Mouse (Mus musculus) c-Kit-positive CD71-positive TER-119-positive erythroid progenitor cells, embryonic 14.5 days (primary cell): Measurements from ENCODE around the gene Tmem50a.
A peak's percentile ranks its signal among the peaks of the same experiment; 100 is the strongest.
"Not testable (repeated sequence)": the region's sequence is repeated elsewhere in the genome, so short reads cannot be mapped to it uniquely, and the experiment has no call there.

Experiments
- DNase-seq: peaks from one replicate; pipeline ENCODE4 v3.0.0-alpha.2; 2013; ENCODE audit warnings: low spot score

Tmem50a gene

GRCm38 (mm10) chr4:134922925-134923244 is 8.1 kb upstream of the Tmem50a start:
- no peak for DNase-seq

GRCm38 (mm10) chr4:134922111-134922924 is 7.5 kb upstream of the Tmem50a start:
- no peak for DNase-seq

GRCm38 (mm10) chr4:134921703-134922102 is 6.9 kb upstream of the Tmem50a start:
- DNase-seq = no peak

- DNase-seq = no peak
Observed at GRCm38 (mm10) chr4:134920631-134921030, 5.8 kb upstream of the Tmem50a start.

- DNase-seq = no peak
Observed at GRCm38 (mm10) chr4:134919733-134920540, 5.1 kb upstream of the Tmem50a start.

GRCm38 (mm10) chr4:134918381-134918780 is 3.6 kb upstream of the Tmem50a start:
- no peak for DNase-seq

GRCm38 (mm10) chr4:134917194-134917593 is 2.4 kb upstream of the Tmem50a start:
- no peak for DNase-seq

GRCm38 (mm10) chr4:134915223-134916050 is 613 bp upstream of the Tmem50a start:
- no peak for DNase-seq

GRCm38 (mm10) chr4:134914122-134914863 is 531 bp downstream of the Tmem50a start:
- no peak for DNase-seq

- DNase-seq = peak; percentile 85
Observed at GRCm38 (mm10) chr4:134913413-134913812, 1.4 kb downstream of the Tmem50a start.

- not testable (repeated sequence) for DNase-seq
Observed at GRCm38 (mm10) chr4:134911406-134911805, 3.4 kb downstream of the Tmem50a start.

GRCm38 (mm10) chr4:134903046-134903445 is 11.8 kb downstream of the Tmem50a start:
- no peak for DNase-seq

- DNase-seq = no peak
Observed at GRCm38 (mm10) chr4:134901126-134901525, 13.7 kb downstream of the Tmem50a start.

GRCm38 (mm10) chr4:134897256-134897655 is 17.6 kb downstream of the Tmem50a start:
- no peak for DNase-seq

- DNase-seq = no peak
Observed at GRCm38 (mm10) chr4:134892096-134892495, 22.7 kb downstream of the Tmem50a start.

- DNase-seq = no peak
Observed at GRCm38 (mm10) chr4:134884364-134884763, 30.5 kb downstream of the Tmem50a start.

- no peak for DNase-seq
Observed at GRCm38 (mm10) chr4:134883808-134884207, 31.0 kb downstream of the Tmem50a start.

- DNase-seq = peak; percentile 51
Observed at GRCm38 (mm10) chr4:134883266-134883665, 31.6 kb downstream of the Tmem50a start.

GRCm38 (mm10) chr4:134880041-134880440 is 34.8 kb downstream of the Tmem50a start:
- no peak for DNase-seq

GRCm38 (mm10) chr4:134879410-134879981 is 35.3 kb downstream of the Tmem50a start:
- peak; percentile 59 for DNase-seq

GRCm38 (mm10) chr4:134876171-134876570 is 38.7 kb downstream of the Tmem50a start:
- no peak for DNase-seq
